Mouse (Mus musculus) MEL (cell line): ENCODE measurements around the gene Arhgap28.

Experiments
- CTCF ChIP-seq, 3 experiments: IDR thresholded peaks in 2 of 3; conservative IDR thresholded peaks in 1 of 3; 2 replicates each; pipeline ENCODE4 v1.5.1; 2011 to 2012; ENCODE audit warnings: low read length in 3 of 3, low read depth in 2 of 3, mild to moderate bottlenecking in 2 of 3, improper control_type of control experiment in 1 of 3, inconsistent platforms in 1 of 3, mixed read lengths in 1 of 3, moderate library complexity in 1 of 3; ENCODE audit not compliant: control insufficient read depth in 1 of 3, insufficient read depth in 1 of 3, poor library complexity in 1 of 3, severe bottlenecking in 1 of 3
- EP300 ChIP-seq, 2 experiments: IDR thresholded peaks; 2 replicates each; pipeline ENCODE4 v1.6.1; 2011; ENCODE audit warnings: improper control_type of control experiment in 2 of 2, low read length in 2 of 2, low read depth in 1 of 2, mild to moderate bottlenecking in 1 of 2
- MEF2A ChIP-seq: IDR thresholded peaks from 2 replicates; pipeline ENCODE4 v1.6.1; 2014; ENCODE audit warnings: low read depth, mild to moderate bottlenecking, inconsistent platforms, low read length, improper control_type of control experiment; ENCODE audit not compliant: poor library complexity, insufficient replicate concordance, severe bottlenecking; ENCODE audit errors: extremely low read depth
- POLR2A ChIP-seq, 2 experiments: IDR thresholded peaks; 2 replicates each; pipeline ENCODE4 v1.6.1; 2011 to 2012; ENCODE audit warnings: low read length in 2 of 2, mild to moderate bottlenecking in 2 of 2, control low read depth in 1 of 2, improper control_type of control experiment in 1 of 2, low read depth in 1 of 2, moderate library complexity in 1 of 2; ENCODE audit not compliant: control insufficient read depth in 1 of 2, insufficient read depth in 1 of 2, poor library complexity in 1 of 2
- POLR2AphosphoS2 ChIP-seq: IDR thresholded peaks from 2 replicates; pipeline ENCODE4 v1.6.1; 2011; ENCODE audit warnings: low read length, improper control_type of control experiment
- TBP ChIP-seq: IDR thresholded peaks from 2 replicates; pipeline ENCODE4 v1.8.0; 2011; ENCODE audit warnings: low read depth, low read length, improper control_type of control experiment
- ZKSCAN1 ChIP-seq: IDR thresholded peaks from 2 replicates; pipeline ENCODE4 v1.6.1; 2012; ENCODE audit warnings: low read depth, mild to moderate bottlenecking, inconsistent platforms, low read length, improper control_type of control experiment, moderate library complexity
- ZNF384 ChIP-seq: IDR thresholded peaks from 2 replicates; pipeline ENCODE4 v1.6.1; 2012; ENCODE audit warnings: low read depth, mild to moderate bottlenecking, inconsistent platforms, low read length, improper control_type of control experiment

GRCm38 (mm10) chr17:67912640-67913039 lies 91.3 kb downstream of the Arhgap28 start:
- TF ChIP-seq POLR2A (IDR thresholded peaks at IDR 0.05; ENCODE audit: control insufficient read depth in 1 of 2, insufficient read depth in 1 of 2, low read depth in 1 of 2, low read length in 2 of 2, poor library complexity in 1 of 2) = no peak
- TF ChIP-seq ZNF384 = no peak
- TF ChIP-seq EP300 (IDR thresholded peaks at IDR 0.05; ENCODE audit: low read depth in 1 of 2, low read length in 2 of 2) = no peak
- TF ChIP-seq POLR2AphosphoS2 = no peak
- TF ChIP-seq ZKSCAN1 = no peak
- no peak for TF ChIP-seq TBP
- TF ChIP-seq CTCF (IDR thresholded peaks at IDR 0.05 in 2 of 3, conservative IDR thresholded peaks at IDR 0.05 in 1 of 3; ENCODE audit: control insufficient read depth in 1 of 3, insufficient read depth in 1 of 3, low read depth in 2 of 3, low read length in 3 of 3, poor library complexity in 1 of 3, severe bottlenecking in 1 of 3) = no peak
- TF ChIP-seq MEF2A = no peak
